Mouse (Mus musculus) MEL (cell line): ENCODE measurements around the gene Smarca1. TPM values are rescaled to one million over a fixed set of nuclear protein-coding genes. Genes with fewer than 3 reads are reported as not detected.

ENCODE experiments used
- DNase-seq: peaks from one replicate; pipeline ENCODE4 v3.0.0; 2011; ENCODE audit warnings: low read depth, low spot score
- H3K27ac ChIP-seq: 2 replicates; pipeline ENCODE4 v1.5.1; 2012; ENCODE audit warnings: low read depth, mild to moderate bottlenecking, control low read depth, low read length, moderate library complexity; ENCODE audit not compliant: control insufficient read depth
- H3K27me3 ChIP-seq, 2 experiments: fragments of 150-350 bp in 1 of 2; sonication (generic) in 1 of 2; 2 replicates each; pipeline ENCODE4 v1.6.1; 2012; ENCODE audit warnings: low read length in 2 of 2, mild to moderate bottlenecking in 2 of 2, improper control_type of control experiment in 1 of 2, moderate library complexity in 1 of 2; ENCODE audit not compliant: insufficient read depth in 2 of 2, control insufficient read depth in 1 of 2
- H3K36me3 ChIP-seq, 2 experiments: 2 replicates each; pipeline ENCODE4 v1.6.1; 2012 to 2014; ENCODE audit warnings: low read length in 2 of 2, improper control_type of control experiment in 1 of 2, inconsistent platforms in 1 of 2, mild to moderate bottlenecking in 1 of 2; ENCODE audit not compliant: insufficient read depth in 2 of 2, control insufficient read depth in 1 of 2
- H3K4me1 ChIP-seq, 2 experiments: fragments of 150-350 bp in 1 of 2; sonication (generic) in 1 of 2; 2 replicates each; pipeline ENCODE4 v1.6.1; 2012; ENCODE audit warnings: low read length in 2 of 2, improper control_type of control experiment in 1 of 2, mild to moderate bottlenecking in 1 of 2; ENCODE audit not compliant: insufficient read depth in 2 of 2, control insufficient read depth in 1 of 2
- H3K4me3 ChIP-seq, 2 experiments: fragments of 150-350 bp in 1 of 2; sonication (generic) in 1 of 2; 2 replicates each; pipeline ENCODE4 v1.5.1; 2012; ENCODE audit warnings: low read depth in 2 of 2, low read length in 2 of 2, mild to moderate bottlenecking in 2 of 2, moderate library complexity in 2 of 2, control low read depth in 1 of 2, improper control_type of control experiment in 1 of 2; ENCODE audit not compliant: control insufficient read depth in 1 of 2, insufficient read depth in 1 of 2
- H3K79me2 ChIP-seq: 2 replicates; pipeline ENCODE4 v1.6.1; 2012; ENCODE audit warnings: mild to moderate bottlenecking, low read length, moderate library complexity; ENCODE audit not compliant: control insufficient read depth, poor library complexity, insufficient read depth
- H3K9ac ChIP-seq: 2 replicates; pipeline ENCODE4 v1.6.1; 2012; ENCODE audit warnings: low read depth, mild to moderate bottlenecking, control low read depth, low read length, moderate library complexity; ENCODE audit not compliant: control insufficient read depth, poor library complexity, severe bottlenecking
- H3K9me3 ChIP-seq: fragments of 150-350 bp; sonication (generic); replicated peaks from 2 replicates; pipeline ENCODE4 v1.6.1; 2012; ENCODE audit warnings: mild to moderate bottlenecking, low read length, improper control_type of control experiment, moderate library complexity; ENCODE audit not compliant: insufficient read depth
- BHLHE40 ChIP-seq: IDR thresholded peaks from 2 replicates; pipeline ENCODE4 v1.6.1; 2012; ENCODE audit warnings: low read depth, mild to moderate bottlenecking, inconsistent platforms, low read length, improper control_type of control experiment, borderline replicate concordance
- CHD1 ChIP-seq: IDR thresholded peaks from 2 replicates; pipeline ENCODE4 v1.6.1; 2012; ENCODE audit warnings: low read depth, mild to moderate bottlenecking, inconsistent platforms, low read length, improper control_type of control experiment
- CTCF ChIP-seq, 3 experiments: IDR thresholded peaks in 2 of 3; conservative IDR thresholded peaks in 1 of 3; 2 replicates each; pipeline ENCODE4 v1.5.1; 2011 to 2012; ENCODE audit warnings: low read length in 3 of 3, low read depth in 2 of 3, mild to moderate bottlenecking in 2 of 3, improper control_type of control experiment in 1 of 3, inconsistent platforms in 1 of 3, mixed read lengths in 1 of 3, moderate library complexity in 1 of 3; ENCODE audit not compliant: control insufficient read depth in 1 of 3, insufficient read depth in 1 of 3, poor library complexity in 1 of 3, severe bottlenecking in 1 of 3
- E2F4 ChIP-seq: IDR thresholded peaks from 2 replicates; pipeline ENCODE4 v1.6.1; 2011; ENCODE audit warnings: low read depth, low read length, improper control_type of control experiment, borderline replicate concordance
- ELF1 ChIP-seq: IDR thresholded peaks from 2 replicates; pipeline ENCODE4 v1.6.1; 2014; ENCODE audit warnings: low read depth, mild to moderate bottlenecking, inconsistent platforms, low read length, improper control_type of control experiment, moderate library complexity
- GABPA ChIP-seq: IDR thresholded peaks from 2 replicates; pipeline ENCODE4 v1.6.1; 2012; ENCODE audit warnings: low read depth, mild to moderate bottlenecking, inconsistent platforms, low read length, improper control_type of control experiment, moderate library complexity
- GATA1 ChIP-seq: IDR thresholded peaks from 2 replicates; pipeline ENCODE4 v1.6.1; 2011; ENCODE audit warnings: low read depth, low read length, improper control_type of control experiment
- JUND ChIP-seq: IDR thresholded peaks from 2 replicates; pipeline ENCODE4 v1.6.1; 2011; ENCODE audit warnings: low read depth, mild to moderate bottlenecking, improper control_type of control experiment, low read length
- MAFK ChIP-seq: IDR thresholded peaks from 2 replicates; pipeline ENCODE4 v1.6.1; 2011; ENCODE audit warnings: low read depth, mild to moderate bottlenecking, low read length, improper control_type of control experiment, borderline replicate concordance
- MAX ChIP-seq: IDR thresholded peaks from 2 replicates; pipeline ENCODE4 v1.6.1; 2011; ENCODE audit warnings: low read length, improper control_type of control experiment
- MAZ ChIP-seq: IDR thresholded peaks from 2 replicates; pipeline ENCODE4 v1.6.1; 2012; ENCODE audit warnings: low read depth, mild to moderate bottlenecking, inconsistent platforms, low read length, improper control_type of control experiment
- MYC ChIP-seq: IDR thresholded peaks from 2 replicates; pipeline ENCODE4 v1.6.1; 2011; ENCODE audit warnings: low read depth, mild to moderate bottlenecking, low read length, improper control_type of control experiment, moderate library complexity
- NRF1 ChIP-seq: IDR thresholded peaks from 2 replicates; pipeline ENCODE4 v1.6.1; 2014; ENCODE audit warnings: low read depth, mild to moderate bottlenecking, inconsistent platforms, low read length, improper control_type of control experiment, moderate library complexity; ENCODE audit not compliant: poor library complexity, insufficient read depth, severe bottlenecking
- POLR2AphosphoS5 ChIP-seq: IDR thresholded peaks from 2 replicates; pipeline ENCODE4 v1.6.1; 2012; ENCODE audit warnings: low read depth, borderline replicate concordance, mild to moderate bottlenecking, inconsistent platforms, low read length, moderate library complexity, mixed read lengths
- RAD21 ChIP-seq: IDR thresholded peaks from 2 replicates; pipeline ENCODE4 v1.6.1; 2011; ENCODE audit warnings: mild to moderate bottlenecking, low read depth, low read length, improper control_type of control experiment
- RCOR1 ChIP-seq: IDR thresholded peaks from 2 replicates; pipeline ENCODE4 v1.6.1; 2012; ENCODE audit warnings: low read depth, mild to moderate bottlenecking, inconsistent platforms, low read length, improper control_type of control experiment
- SMC3 ChIP-seq: IDR thresholded peaks from 2 replicates; pipeline ENCODE4 v1.6.1; 2011; ENCODE audit warnings: low read depth, low read length, improper control_type of control experiment
- TAL1 ChIP-seq: IDR thresholded peaks from 2 replicates; pipeline ENCODE4 v1.6.1; 2012; ENCODE audit warnings: mild to moderate bottlenecking, inconsistent platforms, low read length, moderate library complexity, mixed read lengths
- ZC3H11A ChIP-seq: IDR thresholded peaks from 2 replicates; pipeline ENCODE4 v1.6.1; 2012; ENCODE audit warnings: low read depth, mild to moderate bottlenecking, inconsistent platforms, low read length, improper control_type of control experiment
- ZKSCAN1 ChIP-seq: IDR thresholded peaks from 2 replicates; pipeline ENCODE4 v1.6.1; 2012; ENCODE audit warnings: low read depth, mild to moderate bottlenecking, inconsistent platforms, low read length, improper control_type of control experiment, moderate library complexity
- ZMIZ1 ChIP-seq: IDR thresholded peaks from 2 replicates; pipeline ENCODE4 v1.6.1; 2012; ENCODE audit warnings: low read depth, mild to moderate bottlenecking, inconsistent platforms, low read length, improper control_type of control experiment, moderate library complexity
- ZNF384 ChIP-seq: IDR thresholded peaks from 2 replicates; pipeline ENCODE4 v1.6.1; 2012; ENCODE audit warnings: low read depth, mild to moderate bottlenecking, inconsistent platforms, low read length, improper control_type of control experiment
- polyA plus RNA-seq, 2 experiments: library from polyadenylated mRNA; stranded (reverse) in 1 of 2; unstranded in 1 of 2; fragments of >175 nt in 1 of 2; fragments of >200 nt in 1 of 2; gene quantifications; 2 replicates each; pipeline versions ENCODE4 v1.2.1 to v1.2.4; 2012; ENCODE audit warnings: low replicate concordance in 2 of 2, low read depth in 1 of 2; ENCODE audit not compliant: insufficient read length in 2 of 2, insufficient read depth in 1 of 2, missing spikeins in 1 of 2
- total RNA-seq: library from RNA; depleted of rRNA; stranded (reverse); fragments of 300-350 nt; gene quantifications from 2 replicates; pipeline ENCODE4 v1.2.3, GENCODE M21; 2012

Gene Smarca1
- total and polyA plus RNA-seq, 3 experiments = not detected

DNA sequence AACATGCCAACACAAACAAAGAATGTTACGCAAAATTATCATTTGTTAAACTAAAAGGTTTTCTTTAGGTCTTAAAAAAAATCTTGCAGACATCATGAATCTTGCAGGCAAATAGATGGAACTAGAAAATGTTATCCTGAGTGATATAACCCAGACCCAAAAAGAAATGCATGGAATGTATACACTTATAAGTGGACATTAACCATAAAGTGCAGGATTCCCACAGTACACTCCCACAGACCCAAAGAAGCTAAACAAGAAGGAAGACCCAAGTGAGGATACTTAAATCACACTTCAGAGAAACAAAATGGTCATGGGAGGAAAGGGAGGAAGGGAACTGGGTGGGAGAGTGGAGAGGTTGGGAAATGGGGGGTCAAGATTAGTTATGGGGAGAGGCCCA, 34.2 kb downstream of the Smarca1 start:
- DNase-seq = no peak
- H3K4me1 ChIP-seq = no peaks in the 10 kb centered on the region
- H3K9ac ChIP-seq = no peak overlapping the region
- TF ChIP-seq GABPA (no peak), MAFK (no peak), TAL1 (no peak), JUND (no peak), ZMIZ1 (no peak), RCOR1 (no peak), ZKSCAN1 (no peak), MYC (no peak), CHD1 (no peak), CTCF (IDR thresholded peaks at IDR 0.05 in 2 of 3, conservative IDR thresholded peaks at IDR 0.05 in 1 of 3; ENCODE audit: control insufficient read depth in 1 of 3, insufficient read depth in 1 of 3, low read depth in 2 of 3, low read length in 3 of 3, poor library complexity in 1 of 3, severe bottlenecking in 1 of 3) (no peak), ELF1 (no peak), E2F4 (no peak), MAX (no peak), RAD21 (no peak), POLR2AphosphoS5 (no peak), GATA1 (no peak), ZNF384 (no peak), SMC3 (no peak), MAZ (no peak), BHLHE40 (no peak)
- TF ChIP-seq, all 39 proteins: peak for 0
- H3K27me3 ChIP-seq = no peaks in the 10 kb centered on the region; a peak in 1 of 4 replicates
- no peak overlapping the region for H3K27ac ChIP-seq
- no peaks in the 10 kb centered on the region for H3K9me3 ChIP-seq
- no peaks in the 10 kb centered on the region for H3K79me2 ChIP-seq
- H3K36me3 ChIP-seq = no peaks in the 10 kb centered on the region
- H3K4me3 ChIP-seq = no peak overlapping the region

GRCm38 (mm10) chrX:47835835-47836195, 57.0 kb downstream of the Smarca1 start:
- Histone ChIP-seq H3K27me3 (no peaks in the 10 kb centered on the region), H3K9ac (no peak overlapping the region), H3K4me1 (no peaks in the 10 kb centered on the region), H3K4me3 (no peak overlapping the region), H3K79me2 (no peaks in the 10 kb centered on the region), H3K9me3 (no peaks in the 10 kb centered on the region), H3K27ac (no peak overlapping the region), H3K36me3 (no peaks in the 10 kb centered on the region)
- TF ChIP-seq ZC3H11A (no peak), NRF1 (no peak), MAFK (no peak)
- no peak for DNase-seq
